Mouse (Mus musculus) midbrain, embryonic 14.5 days (tissue): ENCODE measurements around the gene Zfp866. TPM values are rescaled to one million over a fixed set of nuclear protein-coding genes. Genes with fewer than 3 reads are reported as not detected.
A peak's percentile ranks its signal among the peaks of the same experiment; 100 is the strongest.

Experiments used
- ATAC-seq: fragments of 200-750 bp; cut with Nextera tagmentation; 2 replicates; pipeline ENCODE4 v1.8.0; 2017; ENCODE audit warnings: moderate number of reproducible peaks, moderate library complexity; ENCODE audit not compliant: low FRiP score, low TSS enrichment
- DNase-seq: peaks from one replicate; pipeline ENCODE4 v3.0.0-alpha.2; 2015
- H3K27ac ChIP-seq: fragments of 300-500 bp; sonication (generic); replicated peaks from 2 replicates; pipeline ENCODE4 v1.5.1; 2014; ENCODE audit warnings: mild to moderate bottlenecking, low read depth, low read length, moderate library complexity
- H3K27me3 ChIP-seq: fragments of 300-500 bp; sonication (generic); 2 replicates; pipeline ENCODE4 v1.6.1; 2014; ENCODE audit warnings: low read length, control low read depth, mixed read lengths; ENCODE audit not compliant: control insufficient read depth, insufficient read depth
- H3K36me3 ChIP-seq: fragments of 300-500 bp; sonication (generic); 2 replicates; pipeline ENCODE4 v1.6.1; 2014; ENCODE audit warnings: low read length, control low read depth; ENCODE audit not compliant: control insufficient read depth, insufficient read depth
- H3K4me1 ChIP-seq: fragments of 300-500 bp; sonication (generic); 2 replicates; pipeline ENCODE4 v1.6.1; 2014; ENCODE audit warnings: mild to moderate bottlenecking, antibody characterized with exemption, low read length, control low read depth; ENCODE audit not compliant: control insufficient read depth, insufficient read depth
- H3K4me2 ChIP-seq: fragments of 300-500 bp; sonication (generic); 2 replicates; pipeline ENCODE4 v1.6.1; 2014; ENCODE audit warnings: mild to moderate bottlenecking, low read length, moderate library complexity
- H3K4me3 ChIP-seq: fragments of 300-500 bp; sonication (generic); replicated peaks from 2 replicates; pipeline ENCODE4 v1.5.1; 2014; ENCODE audit warnings: low read depth, low read length
- H3K9ac ChIP-seq: fragments of 300-500 bp; sonication (generic); replicated peaks from 2 replicates; pipeline ENCODE4 v1.6.1; 2014; ENCODE audit warnings: mild to moderate bottlenecking, low read length, moderate library complexity
- H3K9me3 ChIP-seq: fragments of 300-500 bp; sonication (generic); 2 replicates; pipeline ENCODE4 v1.6.1; 2016; ENCODE audit warnings: low read length, control low read depth, mixed read lengths; ENCODE audit not compliant: control insufficient read depth
- WGBS: fragments of 180-500 bp; shearing (Covaris S2); extraction: QIAGEN DNeasy Blood & Tissue Kit; methylation state at CpG from one replicate; pipeline ENCODE4 v1.1.7; 2014; 5-methylcytosine and 5-hydroxymethylcytosine counted together
- polyA plus RNA-seq: library from polyadenylated mRNA; unstranded; fragments of >200 nt; fragmentation: Nextera tagmentation; extraction: Ambion mirVana; gene quantifications from 2 replicates; pipeline ENCODE4 v1.2.1, GENCODE M21; 2014

The Zfp866 gene
- polyA plus RNA-seq, 1 experiment from 2014 or later: 50.4 TPM

DNA sequence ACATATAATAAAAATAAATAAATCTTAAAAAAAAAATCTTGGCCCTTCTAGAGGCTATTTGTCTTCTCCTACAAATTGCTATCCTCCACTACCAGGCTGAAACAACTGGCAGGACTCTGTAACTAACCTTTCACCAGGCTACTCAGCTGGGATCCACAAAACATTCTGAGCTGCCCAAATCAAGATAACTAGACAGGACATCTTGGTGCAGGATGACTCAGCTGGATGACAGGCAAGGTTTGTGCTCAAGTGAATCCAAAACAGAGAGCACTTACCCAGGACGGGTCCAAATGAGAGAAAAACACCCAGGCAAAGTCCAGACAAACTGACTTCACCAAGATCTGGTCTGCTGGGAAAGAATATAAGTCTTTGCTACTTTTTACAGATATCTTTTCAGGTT lies 55.5 kb downstream of the Zfp866 start:
- no peak overlapping the region for H3K27ac ChIP-seq
- WGBS: 74% methylated on average over 1 of the region's 1 CpGs
- H3K4me3 ChIP-seq: no peak overlapping the region
- ATAC-seq (no peak), DNase-seq (no peak)
- H3K9me3 ChIP-seq: no peaks in the 10 kb centered on the region
- no peak overlapping the region for H3K4me2 ChIP-seq
- H3K27me3 ChIP-seq: no peaks in the 10 kb centered on the region
- no peaks in the 10 kb centered on the region for H3K4me1 ChIP-seq
- H3K36me3 ChIP-seq: no peaks in the 10 kb centered on the region
- H3K9ac ChIP-seq: no peak overlapping the region

DNA sequence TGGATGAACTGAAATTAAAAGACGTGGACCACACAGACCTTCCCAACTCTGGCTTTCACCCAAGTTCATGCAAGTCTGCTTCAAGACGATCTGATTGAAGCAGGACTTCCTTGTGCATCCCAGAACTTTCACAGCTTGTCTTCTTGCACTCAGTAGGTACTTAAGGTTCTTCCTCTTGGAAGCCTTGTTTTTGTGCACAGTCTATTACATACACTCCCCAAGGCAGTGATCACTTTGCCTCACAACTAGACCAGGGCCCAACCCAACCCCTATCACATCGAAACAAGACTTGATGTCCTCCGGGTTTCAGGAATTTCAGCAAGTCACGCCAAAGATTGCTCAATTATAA lies 73.8 kb downstream of the Zfp866 start:
- no peaks in the 10 kb centered on the region for H3K27me3 ChIP-seq
- peak overlapping the region; percentile 92 for H3K4me3 ChIP-seq
- H3K4me1 ChIP-seq: peaks cover 12% of the 10 kb centered on the region
- no peak overlapping the region for H3K9ac ChIP-seq
- H3K4me2 ChIP-seq: peak overlapping the region; percentile 54
- 46% methylated on average over 5 of the region's 5 CpGs for WGBS
- ATAC-seq: peak; percentile 21
- DNase-seq: no peak
- H3K9me3 ChIP-seq: no peaks in the 10 kb centered on the region
- H3K27ac ChIP-seq: peak overlapping the region; percentile 58; the same call in 1 of the 2 replicates
- H3K36me3 ChIP-seq: peaks cover 7% of the 10 kb centered on the region; the same call in 1 of the 2 replicates

DNA sequence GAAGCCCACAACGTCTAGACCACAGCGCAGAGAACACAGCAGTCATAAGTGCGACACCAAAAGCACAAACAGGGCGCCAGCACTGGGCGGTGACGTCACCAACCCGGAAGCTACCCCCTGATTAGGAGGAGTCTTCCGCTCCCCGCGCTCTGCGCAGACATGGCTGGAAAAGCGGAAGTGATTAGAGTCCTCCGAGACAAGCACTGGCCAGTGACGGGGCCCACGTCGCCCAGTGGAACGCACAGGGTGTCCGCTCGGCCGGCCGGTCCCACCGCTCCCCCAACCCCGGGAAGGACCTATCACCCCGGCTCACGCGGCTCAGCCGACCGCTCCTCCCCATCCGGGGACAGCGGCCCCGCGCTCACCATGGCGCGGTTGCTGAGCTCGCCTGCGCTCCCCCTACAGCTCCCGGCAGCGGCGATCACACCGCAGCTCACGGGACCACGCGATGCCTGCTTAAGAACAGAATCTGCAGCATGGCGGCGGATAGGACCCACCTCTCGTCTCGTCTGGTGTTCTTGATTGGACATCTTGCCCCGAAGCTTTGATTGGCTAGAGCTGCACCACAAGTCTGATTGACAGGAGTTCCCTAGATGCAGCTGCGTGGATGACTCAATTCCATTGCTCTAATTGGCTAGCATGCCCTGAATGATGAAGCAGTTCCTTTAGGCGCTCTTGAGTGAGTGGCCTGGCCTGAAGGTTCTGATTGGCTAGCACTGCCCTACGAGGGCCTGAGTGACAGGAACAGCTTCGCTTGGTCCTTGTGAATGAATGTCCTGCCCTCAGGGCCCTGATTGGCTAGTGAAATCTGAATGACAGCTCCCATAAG lies 74.4 kb downstream of the Zfp866 start:
- H3K27ac ChIP-seq: peak overlapping the region; percentile 99
- WGBS: under 1% methylated on average over 52 of the region's 52 CpGs
- ATAC-seq: peak; percentile 99

DNA sequence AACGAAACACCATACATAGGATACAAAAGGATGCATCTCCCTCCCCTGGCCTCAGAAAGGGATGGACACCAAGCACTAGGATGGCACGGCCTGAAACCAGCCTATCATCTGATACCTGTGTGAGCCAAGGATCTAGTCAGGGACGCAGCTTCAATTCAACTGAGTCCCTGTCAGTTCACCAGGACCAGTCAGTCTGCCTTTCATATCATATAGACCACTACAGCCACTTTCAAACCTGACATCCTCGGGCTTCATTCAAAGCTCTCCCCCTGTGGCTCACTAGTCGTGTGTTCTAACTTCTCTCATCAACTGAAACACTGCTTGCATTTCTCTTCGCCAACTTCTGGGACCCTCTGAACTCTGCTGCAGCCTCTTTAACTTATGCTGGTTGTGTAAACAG lies 75.6 kb downstream of the Zfp866 start:
- Histone ChIP-seq H3K9me3 (no peaks in the 10 kb centered on the region), H3K4me2 (peak overlapping the region; percentile 57), H3K4me1 (peaks cover 12% of the 10 kb centered on the region), H3K4me3 (peak overlapping the region; percentile 92; the same call in 1 of the 2 replicates), H3K9ac (peak overlapping the region; percentile 36; the same call in 1 of the 2 replicates), H3K36me3 (peaks cover 12% of the 10 kb centered on the region; the same call in 1 of the 2 replicates), H3K27ac (no peak overlapping the region), H3K27me3 (no peaks in the 10 kb centered on the region)
- DNase-seq: no peak
- no peak for ATAC-seq
- WGBS: 86% methylated on average over 6 of the region's 6 CpGs

More for the DNA sequence above, 74.4 kb downstream of the Zfp866 start:
- peaks cover 12% of the 10 kb centered on the region for H3K4me1 ChIP-seq
- peak overlapping the region; percentile 57 for H3K4me2 ChIP-seq
- peak; percentile 97 for DNase-seq
- peaks cover 10% of the 10 kb centered on the region; the same call in 1 of the 2 replicates for H3K36me3 ChIP-seq
- H3K27me3 ChIP-seq: no peaks in the 10 kb centered on the region
- peak overlapping the region; percentile 92 for H3K9ac ChIP-seq
- H3K4me3 ChIP-seq: peak overlapping the region; percentile 92
- H3K9me3 ChIP-seq: no peaks in the 10 kb centered on the region

DNA sequence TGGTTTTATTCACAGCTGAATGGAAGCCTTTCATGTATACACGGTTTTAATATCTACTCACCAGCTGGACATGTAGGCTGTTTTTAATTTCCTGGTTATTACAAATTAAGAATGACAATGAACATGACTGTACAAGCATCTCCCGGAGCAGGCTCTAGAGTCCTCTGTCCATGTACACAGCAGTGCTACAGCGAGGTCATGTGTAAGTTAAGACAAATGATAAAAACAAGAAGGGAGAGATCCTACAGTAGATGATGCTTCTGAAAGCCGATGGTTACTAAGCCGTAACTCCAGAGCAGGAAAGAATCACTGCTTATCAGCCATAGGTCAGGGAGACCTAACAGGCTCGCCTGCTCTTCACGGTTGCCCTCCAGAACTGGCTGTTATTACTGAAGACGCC lies 77.5 kb downstream of the Zfp866 start:
- 95% methylated on average over 8 of the region's 8 CpGs for WGBS
- H3K36me3 ChIP-seq: peaks cover 31% of the 10 kb centered on the region
- DNase-seq (no peak), ATAC-seq (no peak)
- peaks cover 12% of the 10 kb centered on the region for H3K4me1 ChIP-seq
- no peak overlapping the region for H3K27ac ChIP-seq
- no peaks in the 10 kb centered on the region for H3K9me3 ChIP-seq
- no peak overlapping the region for H3K9ac ChIP-seq
- no peak overlapping the region for H3K4me2 ChIP-seq
- no peak overlapping the region for H3K4me3 ChIP-seq
- no peaks in the 10 kb centered on the region for H3K27me3 ChIP-seq

Other genes with a start within 250 kb of the Zfp866 start
- gene Zfp868, start 165.6 kb downstream of the Zfp866 start, polyA plus RNA-seq: 41.4 and 48.1 TPM in 2 replicates
- gene Zfp964, start 136.7 kb downstream of the Zfp866 start, polyA plus RNA-seq: 1.6 and 1.9 TPM in 2 replicates
- gene Zfp869, start 80.5 kb downstream of the Zfp866 start, polyA plus RNA-seq: 23.4 and 31.7 TPM in 2 replicates
- gene Zfp963, start 41.2 kb downstream of the Zfp866 start, polyA plus RNA-seq: 9.6 and 10.6 TPM in 2 replicates
- gene Gm20422, start 16.3 kb downstream of the Zfp866 start, polyA plus RNA-seq: not detected in 2 replicates
- gene Atp13a1, start within 50 bp of the Zfp866 start, polyA plus RNA-seq: 49.6 and 50.6 TPM in 2 replicates
- gene Gmip, start 17.5 kb upstream of the Zfp866 start, polyA plus RNA-seq: 26.0 and 33.2 TPM in 2 replicates
- gene Lpar2, start 31.3 kb upstream of the Zfp866 start, polyA plus RNA-seq: 1.2 TPM in 2 replicates
- gene Pbx4, start 41.3 kb upstream of the Zfp866 start, polyA plus RNA-seq: 62.3 and 78.2 TPM in 2 replicates
- 3.1 and 4.6 TPM in 2 replicates for gene Cilp2, start 96.5 kb upstream of the Zfp866 start, polyA plus RNA-seq
- 5.1 TPM in 2 replicates for gene Tssk6, start 111.0 kb upstream of the Zfp866 start, polyA plus RNA-seq
- 170 and 211 TPM in 2 replicates for gene Ndufa13, start 111.4 kb upstream of the Zfp866 start, polyA plus RNA-seq
- 8.4 and 11.9 TPM in 2 replicates for gene Yjefn3, start 111.5 kb upstream of the Zfp866 start, polyA plus RNA-seq
- gene Gatad2a, start 205.2 kb upstream of the Zfp866 start, polyA plus RNA-seq: 22.6 and 28.1 TPM in 2 replicates